Mouse (Mus musculus): ENCODE measurements around the gene Slc30a7. TPM values are rescaled to one million over a fixed set of nuclear protein-coding genes. Genes with fewer than 3 reads are reported as not detected.

The Slc30a7 gene
- polyA plus RNA-seq, 1 experiment: 14.6 TPM

GRCm38 (mm10) chr3:115962028-115962415, 45.2 kb downstream of the Slc30a7 start:
- Histone ChIP-seq H3K27me3 (replicated peaks; ENCODE audit: control insufficient read depth, insufficient read depth, low read length) (no peaks in the 10 kb centered on the region), H3K4me3 (ENCODE audit: insufficient read depth, low read depth, low read length) (no peak overlapping the region), H3K4me1 (ENCODE audit: control insufficient read depth, insufficient read depth, low read length) (no peaks in the 10 kb centered on the region), H3K27ac (ENCODE audit: insufficient read depth, low read depth, low read length) (no peak overlapping the region), H3K36me3 (ENCODE audit: control insufficient read depth, insufficient read depth, low read length) (no peaks in the 10 kb centered on the region; the same call in 1 of the 2 replicates)
- 92% methylated on average over 4 of the region's 4 CpGs for WGBS
- DNase-seq: no peak
- no peak for TF ChIP-seq POLR2A (IDR thresholded peaks at IDR 0.05; ENCODE audit: low read depth, low read length)
- TF ChIP-seq CTCF (conservative IDR thresholded peaks at IDR 0.05; ENCODE audit: insufficient read depth, insufficient read length, low read depth, low read length): no peak

- Histone ChIP-seq H3K27me3 (replicated peaks; ENCODE audit: control insufficient read depth, insufficient read depth, low read length) (no peaks in the 10 kb centered on the region), H3K4me1 (ENCODE audit: control insufficient read depth, insufficient read depth, low read length) (no peaks in the 10 kb centered on the region), H3K27ac (ENCODE audit: insufficient read depth, low read depth, low read length) (no peak overlapping the region), H3K36me3 (ENCODE audit: control insufficient read depth, insufficient read depth, low read length) (no peaks in the 10 kb centered on the region; the same call in 1 of the 2 replicates), H3K4me3 (ENCODE audit: insufficient read depth, low read depth, low read length) (no peak overlapping the region)
- DNase-seq: no peak
- TF ChIP-seq CTCF (conservative IDR thresholded peaks at IDR 0.05; ENCODE audit: insufficient read depth, insufficient read length, low read depth, low read length): no peak
- TF ChIP-seq POLR2A (IDR thresholded peaks at IDR 0.05; ENCODE audit: low read depth, low read length): no peak
- WGBS: 91% methylated on average over 11 of the region's 11 CpGs
Measured at GRCm38 (mm10) chr3:115961311-115962027, 45.7 kb downstream of the Slc30a7 start.

DNA sequence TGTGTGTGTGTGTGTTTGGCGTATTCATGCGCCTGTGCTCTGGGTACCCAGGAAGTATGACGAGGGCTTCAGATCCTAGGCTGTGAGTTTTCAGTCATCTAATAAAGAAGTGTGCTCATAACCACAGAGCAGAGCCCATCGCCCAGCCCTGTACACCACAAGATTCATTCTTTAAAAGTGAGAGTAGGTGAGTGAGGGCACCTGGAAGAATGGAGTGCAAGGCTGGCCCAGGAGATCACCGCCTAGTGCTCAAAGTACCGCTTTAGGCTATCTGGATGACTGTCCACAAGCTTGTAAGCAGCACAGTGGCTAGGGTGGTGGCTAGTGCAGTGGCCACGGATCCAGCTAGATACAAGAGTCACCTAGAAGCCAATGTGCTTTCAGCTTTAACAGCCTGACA, 50.0 kb downstream of the Slc30a7 start:
- no peak overlapping the region for H3K4me3 ChIP-seq (ENCODE audit: insufficient read depth, low read depth, low read length)
- 96% methylated on average over 7 of the region's 7 CpGs for WGBS
- H3K36me3 ChIP-seq (ENCODE audit: control insufficient read depth, insufficient read depth, low read length): no peaks in the 10 kb centered on the region
- DNase-seq: no peak
- no peak for TF ChIP-seq POLR2A (IDR thresholded peaks at IDR 0.05; ENCODE audit: low read depth, low read length)
- no peak for TF ChIP-seq CTCF (conservative IDR thresholded peaks at IDR 0.05; ENCODE audit: insufficient read depth, insufficient read length, low read depth, low read length)
- H3K27ac ChIP-seq (ENCODE audit: insufficient read depth, low read depth, low read length): no peak overlapping the region
- no peaks in the 10 kb centered on the region for H3K27me3 ChIP-seq (replicated peaks; ENCODE audit: control insufficient read depth, insufficient read depth, low read length)
- no peaks in the 10 kb centered on the region for H3K4me1 ChIP-seq (ENCODE audit: control insufficient read depth, insufficient read depth, low read length)

GRCm38 (mm10) chr3:115953088-115953487, 54.1 kb downstream of the Slc30a7 start:
- Histone ChIP-seq H3K4me1 (ENCODE audit: control insufficient read depth, insufficient read depth, low read length) (no peaks in the 10 kb centered on the region), H3K4me3 (ENCODE audit: insufficient read depth, low read depth, low read length) (no peak overlapping the region), H3K36me3 (ENCODE audit: control insufficient read depth, insufficient read depth, low read length) (peaks cover 4% of the 10 kb centered on the region), H3K27ac (ENCODE audit: insufficient read depth, low read depth, low read length) (no peak overlapping the region), H3K27me3 (replicated peaks; ENCODE audit: control insufficient read depth, insufficient read depth, low read length) (no peaks in the 10 kb centered on the region)
- DNase-seq: no peak
- no peak for TF ChIP-seq POLR2A (IDR thresholded peaks at IDR 0.05; ENCODE audit: low read depth, low read length)
- WGBS: 73% methylated on average over 3 of the region's 3 CpGs

GRCm38 (mm10) chr3:115952356-115952755, 54.9 kb downstream of the Slc30a7 start:
- peaks cover 4% of the 10 kb centered on the region for H3K36me3 ChIP-seq (ENCODE audit: control insufficient read depth, insufficient read depth, low read length)
- no peaks in the 10 kb centered on the region for H3K4me1 ChIP-seq (ENCODE audit: control insufficient read depth, insufficient read depth, low read length)
- H3K27ac ChIP-seq (ENCODE audit: insufficient read depth, low read depth, low read length): no peak overlapping the region
- no peak for TF ChIP-seq POLR2A (IDR thresholded peaks at IDR 0.05; ENCODE audit: low read depth, low read length)
- no peak for TF ChIP-seq CTCF (conservative IDR thresholded peaks at IDR 0.05; ENCODE audit: insufficient read depth, insufficient read length, low read depth, low read length)
- no peak overlapping the region for H3K4me3 ChIP-seq (ENCODE audit: insufficient read depth, low read depth, low read length)
- 76% methylated on average over 4 of the region's 4 CpGs for WGBS
- H3K27me3 ChIP-seq (replicated peaks; ENCODE audit: control insufficient read depth, insufficient read depth, low read length): no peaks in the 10 kb centered on the region
- DNase-seq: no peak

DNA sequence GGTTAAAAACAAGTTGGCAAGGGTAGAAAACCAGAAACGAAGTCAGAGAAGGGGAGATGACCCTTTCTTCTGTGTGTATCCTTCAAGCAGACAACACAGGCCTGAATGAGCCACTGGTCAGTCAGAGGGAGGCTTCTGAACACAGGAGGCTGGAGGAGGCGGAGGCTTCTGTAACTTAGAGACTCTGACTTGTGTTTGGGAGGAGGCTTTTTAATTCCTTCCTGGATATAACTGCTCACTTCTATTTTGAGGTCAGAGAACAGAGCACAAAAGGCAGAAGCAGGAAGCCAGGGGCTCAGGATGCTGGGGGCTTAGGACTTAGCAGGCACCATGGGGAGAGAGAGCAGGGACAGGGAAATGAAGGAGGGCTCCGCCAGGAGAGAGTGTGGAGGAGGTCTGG, 56.0 kb downstream of the Slc30a7 start:
- peak; percentile 18 for DNase-seq
- WGBS: 75% methylated on average over 3 of the region's 3 CpGs
- Histone ChIP-seq H3K27ac (ENCODE audit: insufficient read depth, low read depth, low read length) (peak overlapping the region; percentile 52), H3K27me3 (replicated peaks; ENCODE audit: control insufficient read depth, insufficient read depth, low read length) (no peaks in the 10 kb centered on the region), H3K4me3 (ENCODE audit: insufficient read depth, low read depth, low read length) (no peak overlapping the region), H3K36me3 (ENCODE audit: control insufficient read depth, insufficient read depth, low read length) (peaks cover 4% of the 10 kb centered on the region), H3K4me1 (ENCODE audit: control insufficient read depth, insufficient read depth, low read length) (no peaks in the 10 kb centered on the region)
- no peak for TF ChIP-seq POLR2A (IDR thresholded peaks at IDR 0.05; ENCODE audit: low read depth, low read length)
- TF ChIP-seq CTCF (conservative IDR thresholded peaks at IDR 0.05; ENCODE audit: insufficient read depth, insufficient read length, low read depth, low read length): no peak

DNA sequence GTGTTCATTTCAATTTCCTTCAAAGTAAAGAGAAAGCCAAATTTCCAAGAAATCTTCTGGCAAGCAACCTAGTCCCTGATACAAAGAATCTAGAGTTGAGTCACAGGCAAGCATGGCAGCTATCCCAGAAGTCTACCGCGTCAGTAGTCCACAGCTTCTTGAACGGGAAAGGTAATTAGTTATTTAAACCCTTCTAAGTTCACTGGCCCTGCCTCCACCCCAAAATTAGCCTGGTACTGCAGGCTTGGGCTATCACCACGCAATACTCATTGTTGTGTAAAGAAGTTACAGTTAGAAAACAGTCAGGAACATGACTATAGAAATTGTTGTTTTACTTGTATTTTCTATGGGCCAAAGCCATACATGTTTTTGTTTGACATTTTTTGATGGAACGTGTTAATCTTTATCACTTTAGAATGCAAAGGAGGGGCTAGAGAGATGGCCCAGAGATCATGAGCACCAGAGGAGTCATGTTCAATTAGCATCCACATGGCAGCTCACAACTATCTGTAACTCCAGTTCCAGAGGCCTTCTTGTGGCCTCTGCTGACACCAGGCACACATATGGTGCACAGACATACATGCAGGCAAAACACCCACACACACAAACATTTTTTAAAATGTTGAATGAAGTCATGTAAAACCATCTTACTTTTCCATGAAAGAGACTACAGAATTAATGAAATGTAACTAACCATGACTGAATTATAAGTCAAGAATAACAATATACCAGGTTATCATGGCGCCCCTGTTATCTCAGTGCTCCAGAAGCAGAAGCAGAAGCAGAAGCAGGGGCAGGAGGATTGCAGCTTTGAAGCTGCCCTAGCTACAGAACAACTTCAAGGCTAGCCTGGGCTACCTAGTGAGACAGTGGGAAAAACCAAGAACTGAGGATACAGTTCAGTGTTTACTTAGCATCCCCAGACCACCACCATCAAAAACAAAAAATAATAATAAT, 57.0 kb downstream of the Slc30a7 start:
- no peaks in the 10 kb centered on the region for H3K4me1 ChIP-seq (ENCODE audit: control insufficient read depth, insufficient read depth, low read length)
- no peaks in the 10 kb centered on the region for H3K27me3 ChIP-seq (replicated peaks; ENCODE audit: control insufficient read depth, insufficient read depth, low read length)
- H3K27ac ChIP-seq (ENCODE audit: insufficient read depth, low read depth, low read length): no peak overlapping the region
- 81% methylated on average over 6 of the region's 6 CpGs for WGBS
- DNase-seq: no peak
- peaks cover 4% of the 10 kb centered on the region for H3K36me3 ChIP-seq (ENCODE audit: control insufficient read depth, insufficient read depth, low read length)
- H3K4me3 ChIP-seq (ENCODE audit: insufficient read depth, low read depth, low read length): no peak overlapping the region
- TF ChIP-seq CTCF (conservative IDR thresholded peaks at IDR 0.05; ENCODE audit: insufficient read depth, insufficient read length, low read depth, low read length): no peak
- no peak for TF ChIP-seq POLR2A (IDR thresholded peaks at IDR 0.05; ENCODE audit: low read depth, low read length)

All from kidney, adult 2 months (tissue).